Mouse (Mus musculus) heart, adult 2 months (tissue): ENCODE results near the gene Fads6. TPM values are rescaled to one million over a fixed set of nuclear protein-coding genes. Genes with fewer than 3 reads are reported as not detected.
A peak's percentile ranks its signal among the peaks of the same experiment; 100 is the strongest.

Experiments used
- DNase-seq, 2 experiments: peaks; one replicate each; pipeline ENCODE4 v3.0.0; 2021
- H3K27ac ChIP-seq: fragments of 200-600 bp; 2 replicates; pipeline ENCODE4 v1.8.1; 2022
- H3K27me3 ChIP-seq: fragments of 200-500 bp; 2 replicates; pipeline ENCODE4 v1.6.1; 2012; ENCODE audit warnings: mild to moderate bottlenecking, low read length, inconsistent platforms, mixed read lengths; ENCODE audit not compliant: control insufficient read depth, insufficient read depth
- H3K36me3 ChIP-seq: fragments of 200-500 bp; 2 replicates; pipeline ENCODE4 v1.6.1; 2012; ENCODE audit warnings: low read length, inconsistent platforms; ENCODE audit not compliant: control insufficient read depth, insufficient read depth
- H3K4me1 ChIP-seq: fragments of 200-500 bp; 2 replicates; pipeline ENCODE4 v1.6.1; 2011; ENCODE audit warnings: low read length; ENCODE audit not compliant: control insufficient read depth, insufficient read depth
- H3K4me3 ChIP-seq: fragments of 200-600 bp; 2 replicates; pipeline ENCODE4 v1.8.1; 2022
- H3K79me2 ChIP-seq: fragments of 200-500 bp; replicated peaks from 2 replicates; pipeline ENCODE4 v1.6.1; 2012; ENCODE audit warnings: mild to moderate bottlenecking, inconsistent platforms, low read length, moderate library complexity, mixed read lengths; ENCODE audit not compliant: control insufficient read depth, insufficient read depth
- H3K9ac ChIP-seq: fragments of 200-500 bp; 2 replicates; pipeline ENCODE4 v1.6.1; 2012; ENCODE audit warnings: low read depth, mild to moderate bottlenecking, control low read depth, inconsistent platforms, low read length, mixed read lengths
- CTCF ChIP-seq: fragments of 200-600 bp; IDR thresholded peaks from 2 replicates; pipeline ENCODE4 v1.8.1; 2022; ENCODE audit warnings: antibody characterized with exemption, mild to moderate bottlenecking, moderate library complexity
- EP300 ChIP-seq: fragments of 200-500 bp; IDR thresholded peaks from 2 replicates; pipeline ENCODE4 v1.6.1; 2011; ENCODE audit warnings: low read depth, low read length, control low read depth; ENCODE audit not compliant: insufficient read depth
- POLR2A ChIP-seq: fragments of 200-500 bp; IDR thresholded peaks from 2 replicates; pipeline ENCODE4 v1.6.1; 2011; ENCODE audit warnings: mild to moderate bottlenecking, low read depth, low read length, control low read depth; ENCODE audit not compliant: insufficient read depth
- WGBS: fragments of 180-500 bp; shearing (Covaris S2); methylation state at CpG from one replicate; pipeline ENCODE4 v1.1.7; 2018; 5-methylcytosine and 5-hydroxymethylcytosine counted together
- intact Hi-C: fragments of 180-260 bp; cut with DNase I; formaldehyde crosslinking; loops from one replicate; pipeline ENCODE4 v1.15.1; 2025
- polyA plus RNA-seq: library from polyadenylated mRNA; depleted of rRNA; stranded (reverse); fragments of >200 nt; gene quantifications from 2 replicates; pipeline ENCODE4 v1.2.3, GENCODE M21; 2012
- total RNA-seq, 2 experiments: library from RNA; stranded (reverse); gene quantifications; 2 replicates each; pipeline ENCODE4 v1.2.3; 2021

Fads6 gene
- total and polyA plus RNA-seq, 3 experiments, result 1.6 to 1.9 (median 1.8) TPM

- no peak overlapping the region for H3K9ac ChIP-seq
- TF ChIP-seq CTCF (no peak), POLR2A (no peak), EP300 (no peak)
Measured at GRCm38 (mm10) chr11:115337350-115337749, 39.9 kb upstream of the Fads6 start.

GRCm38 (mm10) chr11:115336115-115336514, 38.7 kb upstream of the Fads6 start:
- H3K27me3 ChIP-seq, result peaks cover 6% of the 10 kb centered on the region
- H3K4me3 ChIP-seq, result no peak overlapping the region
- 17% methylated on average over 6 of the region's 6 CpGs for WGBS
- no peaks in the 10 kb centered on the region for H3K79me2 ChIP-seq
- no peak for DNase-seq
- H3K4me1 ChIP-seq, result no peaks in the 10 kb centered on the region
- TF ChIP-seq EP300 (no peak), POLR2A (no peak), CTCF (no peak)
- H3K36me3 ChIP-seq, result no peaks in the 10 kb centered on the region
- intact Hi-C loops, result no loop called here
- H3K9ac ChIP-seq, result no peak overlapping the region
- H3K27ac ChIP-seq, result no peak overlapping the region

More at GRCm38 (mm10) chr11:115337350-115337749, 39.9 kb upstream of the Fads6 start:
- H3K4me3 ChIP-seq, result no peak overlapping the region
- H3K27me3 ChIP-seq, result peaks cover 6% of the 10 kb centered on the region
- DNase-seq, result no peak
- H3K27ac ChIP-seq, result no peak overlapping the region
- H3K79me2 ChIP-seq, result no peaks in the 10 kb centered on the region
- no peaks in the 10 kb centered on the region for H3K4me1 ChIP-seq
- no peaks in the 10 kb centered on the region for H3K36me3 ChIP-seq
- intact Hi-C loops, result no loop called here
- WGBS, result 42% methylated on average over 3 of the region's 3 CpGs

DNA sequence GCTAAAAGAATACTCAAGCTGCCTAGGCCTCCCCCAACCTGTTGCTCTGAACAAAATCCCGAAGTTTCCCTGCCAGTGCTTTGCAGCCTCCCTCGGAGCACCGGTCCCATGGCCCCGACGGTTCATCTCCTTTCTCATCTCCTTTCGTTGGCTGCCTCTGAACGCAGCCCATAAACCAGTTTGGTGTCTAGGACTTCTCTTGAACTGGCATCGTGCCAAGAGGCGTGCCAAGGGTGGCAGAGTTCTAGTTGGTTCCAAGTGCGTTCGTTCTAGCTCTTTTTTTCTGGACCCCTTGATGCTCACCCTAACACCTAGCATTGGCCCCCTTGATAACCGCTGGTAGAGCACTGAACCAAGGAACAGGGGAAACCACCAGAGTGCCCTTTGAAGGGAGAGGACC, 37.8 kb upstream of the Fads6 start:
- intact Hi-C loops, result no loop called here
- no peak for DNase-seq
- peaks cover 6% of the 10 kb centered on the region for H3K27me3 ChIP-seq
- H3K4me1 ChIP-seq, result no peaks in the 10 kb centered on the region
- no peaks in the 10 kb centered on the region for H3K79me2 ChIP-seq
- TF ChIP-seq EP300 (no peak), POLR2A (no peak), CTCF (no peak)
- H3K9ac ChIP-seq, result no peak overlapping the region
- H3K36me3 ChIP-seq, result no peaks in the 10 kb centered on the region
- 50% methylated on average over 12 of the region's 12 CpGs for WGBS
- no peak overlapping the region for H3K4me3 ChIP-seq
- no peak overlapping the region for H3K27ac ChIP-seq

DNA sequence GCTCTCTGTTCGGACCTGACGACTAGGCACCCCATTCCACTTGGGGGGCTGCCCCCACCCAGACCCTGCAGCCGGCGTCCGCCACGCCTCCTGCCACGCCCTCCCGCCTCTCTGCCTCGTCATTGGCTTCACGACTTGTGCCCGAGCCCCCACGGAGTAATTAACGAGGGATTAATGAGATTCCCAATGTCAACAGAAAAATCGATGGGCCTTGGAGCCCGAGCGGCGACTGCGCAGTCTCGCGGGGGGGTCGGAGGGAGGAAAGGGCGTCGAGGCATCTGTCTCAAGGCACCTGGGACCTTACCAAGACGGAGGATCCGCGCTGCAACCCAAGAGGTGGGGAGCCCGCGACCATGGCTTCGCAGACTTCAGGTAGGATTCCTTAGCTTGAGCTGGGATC, 37.1 kb upstream of the Fads6 start, which contains the start of gene Otop3:
Gene Otop3 (plus strand): TSS at position 201 of the 400 bp plus-strand sequence.
- WGBS, result 6% methylated on average over 29 of the region's 29 CpGs
- peaks cover 6% of the 10 kb centered on the region for H3K27me3 ChIP-seq
- H3K4me3 ChIP-seq, result no peak within 1 kb of the TSS

DNA sequence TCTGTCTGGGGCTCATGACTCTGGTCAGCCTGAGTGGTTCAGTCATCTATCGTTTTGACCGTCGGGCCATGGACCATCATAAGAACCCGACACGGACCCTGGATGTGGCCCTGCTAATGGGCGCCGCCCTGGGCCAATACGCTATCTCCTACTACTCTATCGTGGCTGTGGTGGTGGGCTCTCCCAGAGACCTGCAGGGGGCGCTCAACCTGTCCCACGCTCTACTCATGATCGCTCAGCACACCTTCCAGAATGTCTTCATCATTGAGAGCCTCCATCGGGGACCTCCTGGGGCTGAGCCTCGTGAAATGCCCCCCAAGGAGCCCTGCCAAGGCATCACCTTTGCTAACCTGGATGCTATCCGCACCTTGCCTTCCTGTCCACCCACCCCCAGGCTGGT, 31.9 kb upstream of the Fads6 start:
- Histone ChIP-seq H3K4me3 (no peak overlapping the region), H3K36me3 (no peaks in the 10 kb centered on the region), H3K27ac (no peak overlapping the region), H3K4me1 (no peaks in the 10 kb centered on the region), H3K9ac (no peak overlapping the region), H3K79me2 (no peaks in the 10 kb centered on the region), H3K27me3 (peaks cover 1% of the 10 kb centered on the region)
- 63% methylated on average over 15 of the region's 15 CpGs for WGBS
- TF ChIP-seq EP300, result no peak
- peak; percentile 28 for TF ChIP-seq CTCF
- no peak for TF ChIP-seq POLR2A
- DNase-seq, result no peak
- intact Hi-C loops, result no loop called here

More for the DNA sequence above, 37.1 kb upstream of the Fads6 start, which contains the start of gene Otop3:
- DNase-seq, result no peak
- intact Hi-C loops, result no loop called here
- Histone ChIP-seq H3K9ac (no peak within 1 kb of the TSS), H3K79me2 (no peaks in the 10 kb centered on the region), H3K4me1 (no peaks in the 10 kb centered on the region), H3K27ac (no peak within 1 kb of the TSS), H3K36me3 (no peaks in the 10 kb centered on the region)
- no peak for TF ChIP-seq POLR2A
- TF ChIP-seq CTCF, result no peak
- TF ChIP-seq EP300, result no peak

DNA sequence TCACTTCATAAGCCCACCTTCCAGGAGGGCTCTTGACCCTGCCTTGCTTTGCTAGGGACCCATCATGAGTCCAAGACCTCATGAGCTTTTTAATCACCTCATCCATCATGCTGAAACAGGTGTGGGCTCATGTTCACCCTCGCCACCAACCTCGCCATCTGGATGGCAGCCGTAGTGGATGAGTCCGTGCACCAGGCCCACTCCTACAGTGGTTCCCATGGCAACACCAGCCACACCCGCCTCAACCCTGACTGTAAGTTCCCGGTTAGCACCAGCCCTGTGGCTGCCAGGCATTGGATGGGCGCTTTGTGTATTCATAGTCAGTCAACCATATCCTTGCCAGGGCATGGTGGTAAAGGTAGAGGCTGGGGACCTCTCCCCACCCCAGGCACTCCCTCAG, 29.3 kb upstream of the Fads6 start:
- no peaks in the 10 kb centered on the region for H3K79me2 ChIP-seq

More for the DNA sequence above, 29.3 kb upstream of the Fads6 start:
- H3K4me1 ChIP-seq, result no peaks in the 10 kb centered on the region; the same call in 1 of the 2 replicates
- H3K27me3 ChIP-seq, result peaks cover 6% of the 10 kb centered on the region
- 72% methylated on average over 7 of the region's 7 CpGs for WGBS
- no peak overlapping the region for H3K27ac ChIP-seq
- no peak for TF ChIP-seq POLR2A
- TF ChIP-seq CTCF, result no peak
- no peak for TF ChIP-seq EP300
- H3K36me3 ChIP-seq, result no peaks in the 10 kb centered on the region
- H3K4me3 ChIP-seq, result no peak overlapping the region
- DNase-seq, result no peak
- intact Hi-C loops, result no loop called here
- H3K9ac ChIP-seq, result no peak overlapping the region
